Mouse (Mus musculus) ES-CJ7 (cell line): ENCODE results near the gene Catsperg1.
"Not testable (repeated sequence)": the region's sequence is repeated elsewhere in the genome, so short reads cannot be mapped to it uniquely, and the experiment has no call there.

Experiments
- DNase-seq: peaks from one replicate; pipeline ENCODE4 v3.0.0; 2011; ENCODE audit warnings: low read depth, low spot score

The Catsperg1 gene

DNA sequence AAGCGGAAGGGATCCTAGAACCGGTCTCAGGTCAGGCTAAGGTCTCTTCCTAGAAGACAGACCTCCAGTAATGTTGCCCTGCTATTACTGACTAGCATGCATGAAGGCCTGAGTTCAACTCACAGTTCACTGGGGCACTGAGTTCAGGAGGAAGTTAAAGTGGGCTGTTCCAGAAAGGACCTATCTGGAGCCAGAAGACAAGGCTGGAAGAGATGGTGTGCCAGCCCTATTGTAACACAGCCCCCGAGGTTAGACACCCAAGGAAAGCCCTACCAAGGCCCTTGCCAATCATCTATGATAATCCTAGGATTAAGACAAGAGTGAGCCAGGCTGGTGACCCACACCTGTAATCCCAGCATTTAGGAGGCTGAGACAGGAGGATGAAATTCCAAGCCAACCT lies 17.7 kb upstream of the Catsperg1 start:
- DNase-seq, result no peak

DNA sequence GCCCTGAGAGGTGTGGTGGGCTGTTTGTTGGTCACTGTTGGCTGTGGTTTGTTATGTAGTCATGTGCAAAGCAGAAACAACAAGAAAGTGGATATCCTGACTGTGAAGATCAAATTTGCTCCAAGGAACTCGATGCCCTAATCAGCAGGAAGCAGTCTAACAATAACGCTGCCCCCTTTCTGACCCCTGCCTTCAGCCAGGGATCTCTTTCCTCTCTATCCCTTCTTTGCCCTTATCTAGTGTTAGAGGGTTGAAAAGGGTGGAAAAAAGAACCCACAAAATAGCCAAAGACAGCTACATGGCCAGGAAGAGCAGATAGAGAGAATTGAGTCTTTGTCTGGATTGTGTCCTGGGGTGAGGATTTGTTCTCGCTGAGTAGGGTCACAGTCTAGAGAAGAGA lies 16.7 kb upstream of the Catsperg1 start:
- no peak for DNase-seq

DNA sequence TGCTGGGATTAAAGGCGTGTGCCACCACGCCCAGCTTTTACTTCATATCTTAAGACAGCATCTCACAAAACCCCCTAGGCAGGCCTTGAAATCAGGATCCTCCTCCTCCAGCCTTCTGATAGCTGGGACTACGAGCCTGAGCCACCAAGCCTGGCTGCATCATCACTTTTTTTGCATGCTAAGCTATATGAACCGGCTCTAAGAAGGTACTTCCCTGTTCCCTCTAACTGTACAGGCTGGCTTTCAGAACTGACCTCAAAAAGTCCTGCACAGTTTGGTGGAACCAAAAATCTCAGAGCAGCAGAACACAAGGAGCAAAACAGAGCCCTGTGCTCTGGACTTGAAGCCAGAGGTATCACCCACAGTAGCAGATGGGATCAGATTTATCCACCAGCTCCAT lies 14.4 kb upstream of the Catsperg1 start:
- DNase-seq, result no peak

DNA sequence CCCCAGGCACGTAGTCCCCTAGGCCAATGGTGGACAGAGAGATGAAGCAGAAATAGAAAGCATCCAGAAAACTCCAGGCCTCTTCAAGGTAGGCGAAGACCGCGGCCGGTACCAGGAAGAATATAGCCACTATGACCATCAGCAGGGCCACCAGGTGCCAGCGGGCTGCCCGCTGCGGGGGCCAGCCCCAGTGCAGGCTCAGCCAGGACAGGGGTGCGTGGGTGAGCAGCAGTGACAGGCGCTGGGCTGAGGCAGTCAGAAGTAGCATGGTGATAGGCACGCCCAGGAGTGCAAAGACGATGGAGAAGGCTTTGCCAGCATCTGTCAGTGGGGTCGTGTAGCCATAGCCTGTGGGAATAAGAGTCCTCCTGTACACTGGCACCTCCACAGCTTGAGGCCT lies 11.7 kb upstream of the Catsperg1 start:
- DNase-seq, result no peak

DNA sequence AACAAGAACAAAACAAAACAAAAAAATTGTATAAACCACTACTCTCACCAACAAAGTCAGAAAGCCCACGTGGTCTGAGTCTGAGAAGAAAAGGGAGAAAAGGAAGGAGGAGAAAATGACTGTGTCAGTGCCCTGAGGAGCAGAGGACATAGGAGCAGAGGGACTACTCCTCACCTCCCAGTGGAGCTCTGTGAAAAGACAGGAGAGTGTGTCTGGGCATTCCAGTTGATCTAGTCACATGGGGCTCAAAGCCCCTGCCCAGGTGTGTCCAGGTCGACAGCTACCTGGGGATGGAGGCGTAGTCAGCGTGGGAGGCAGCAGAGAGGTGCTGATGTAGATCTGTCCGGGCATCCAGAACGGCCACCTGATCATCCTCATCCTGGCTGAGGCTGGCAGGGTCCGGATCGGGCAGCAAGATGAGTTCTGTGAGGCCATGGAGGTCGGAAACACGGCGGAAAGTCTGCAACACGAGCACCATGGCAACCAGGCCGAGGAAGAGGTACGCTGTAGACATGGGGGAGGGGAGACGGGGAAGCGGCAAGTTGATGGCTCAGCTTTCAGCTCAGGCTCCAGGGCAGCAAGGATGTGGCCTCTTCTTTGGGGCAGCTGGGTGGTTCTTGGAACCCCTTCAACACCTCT lies 11.0 kb upstream of the Catsperg1 start:
- peak; percentile 49 for DNase-seq

DNA sequence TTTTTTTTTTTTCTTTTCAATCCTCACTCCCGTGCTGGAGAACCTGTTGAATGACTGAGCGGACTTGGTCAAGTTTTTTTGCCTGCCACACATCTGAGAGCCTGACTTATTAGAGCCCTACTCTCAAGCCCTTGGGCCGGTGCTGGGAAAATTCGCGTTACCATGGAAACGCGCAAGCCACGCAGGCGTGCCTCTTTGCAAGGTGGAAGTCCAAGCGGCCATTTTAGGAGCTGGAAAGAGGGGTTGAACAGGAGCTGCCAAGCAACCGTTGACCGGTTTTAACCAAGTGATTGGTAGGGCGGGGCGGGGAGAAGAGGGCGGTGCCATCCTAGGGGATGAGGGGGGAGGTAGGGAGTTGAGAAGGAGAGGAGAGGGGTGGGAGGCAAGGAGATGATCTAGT lies 1.0 kb upstream of the Catsperg1 start:
- DNase-seq, result peak; percentile 92

DNA sequence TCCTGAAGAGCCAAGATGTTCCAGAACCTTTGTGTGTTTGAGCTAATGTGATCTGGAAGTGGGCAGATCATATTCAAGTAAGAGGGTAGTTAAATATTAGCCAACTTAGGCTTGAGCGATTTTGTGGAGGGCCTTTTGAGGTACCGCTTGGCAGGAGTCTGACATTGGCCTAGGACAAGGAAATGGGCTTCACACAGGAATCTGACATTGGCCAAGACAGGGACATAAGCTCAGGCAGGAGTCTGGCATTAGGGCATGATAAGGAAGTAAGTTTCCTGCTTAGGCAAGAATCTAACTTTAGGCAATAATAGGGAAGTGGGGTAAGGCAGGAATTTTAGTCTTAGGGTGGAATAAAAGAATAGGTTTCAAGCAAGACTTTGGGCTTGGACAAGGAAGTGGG lies 401 bp upstream of the Catsperg1 start:
- no peak for DNase-seq

DNA sequence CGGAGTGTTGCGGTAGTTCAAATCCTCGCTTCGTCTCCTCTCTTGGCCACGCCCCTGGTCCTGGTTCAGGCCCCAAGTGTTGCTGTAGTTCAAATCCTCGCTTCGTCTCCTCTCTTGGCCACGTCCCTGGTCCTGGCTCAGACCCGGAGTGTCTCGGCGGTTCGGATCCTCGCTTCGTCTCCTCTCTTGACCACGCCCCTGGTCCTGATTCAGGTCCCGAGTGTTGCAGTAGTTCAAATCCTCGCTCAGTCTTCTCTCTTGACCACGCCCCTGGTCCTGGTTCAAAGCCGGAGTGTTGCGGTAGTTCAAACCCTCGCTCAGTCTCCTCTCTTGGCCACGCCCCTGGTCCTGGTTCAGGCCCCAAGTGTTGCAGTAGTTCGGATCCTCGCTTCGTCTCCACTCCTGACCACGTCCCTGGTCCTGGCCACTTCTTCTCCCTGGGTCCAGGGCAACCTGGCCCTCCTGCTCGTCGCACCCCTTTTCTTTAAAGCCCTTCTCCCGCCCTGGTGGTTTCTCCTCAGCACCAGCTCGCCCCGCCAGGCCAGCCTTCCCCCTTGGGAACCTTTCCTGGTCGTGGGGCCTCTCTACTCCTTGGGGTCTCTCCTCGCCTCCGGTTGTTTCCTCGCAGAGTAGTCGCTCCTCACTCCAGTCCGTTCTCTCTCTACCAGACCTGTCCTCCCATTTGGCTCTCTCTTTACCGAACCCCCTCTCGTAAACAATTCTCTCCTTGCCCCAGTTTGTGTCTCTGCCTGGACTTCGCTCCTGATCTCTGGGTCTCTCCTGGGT lies 867 bp downstream of the Catsperg1 start:
- DNase-seq, result not testable (repeated sequence)

DNA sequence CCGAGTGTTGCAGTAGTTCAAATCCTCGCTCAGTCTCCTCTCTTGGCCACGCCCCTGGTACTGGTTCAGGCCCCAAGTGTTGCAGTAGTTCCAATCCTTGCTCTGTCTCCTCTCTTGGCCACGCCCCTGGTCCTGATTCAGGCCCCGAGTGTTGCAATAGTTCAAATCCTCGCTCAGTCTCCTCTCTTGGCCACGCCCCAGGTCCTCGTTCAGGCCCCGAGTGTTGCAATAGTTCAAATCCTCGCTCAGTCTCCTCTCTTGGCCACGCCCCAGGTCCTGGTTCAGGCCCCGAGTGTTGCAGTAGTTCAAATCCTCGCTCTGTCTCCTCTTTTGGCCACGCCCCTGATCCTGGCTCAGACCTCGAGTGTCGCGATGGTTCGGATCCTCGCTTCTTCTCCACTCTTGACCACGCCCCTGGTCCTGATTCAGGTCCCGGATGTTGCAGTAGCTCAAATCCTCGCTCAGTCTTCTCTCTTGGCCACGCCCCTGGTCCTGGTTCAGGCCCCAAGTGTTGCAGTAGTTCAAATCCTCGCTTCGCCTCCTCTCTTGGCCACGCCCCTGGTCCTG lies 1.6 kb downstream of the Catsperg1 start:
- peak; percentile 89 for DNase-seq

DNA sequence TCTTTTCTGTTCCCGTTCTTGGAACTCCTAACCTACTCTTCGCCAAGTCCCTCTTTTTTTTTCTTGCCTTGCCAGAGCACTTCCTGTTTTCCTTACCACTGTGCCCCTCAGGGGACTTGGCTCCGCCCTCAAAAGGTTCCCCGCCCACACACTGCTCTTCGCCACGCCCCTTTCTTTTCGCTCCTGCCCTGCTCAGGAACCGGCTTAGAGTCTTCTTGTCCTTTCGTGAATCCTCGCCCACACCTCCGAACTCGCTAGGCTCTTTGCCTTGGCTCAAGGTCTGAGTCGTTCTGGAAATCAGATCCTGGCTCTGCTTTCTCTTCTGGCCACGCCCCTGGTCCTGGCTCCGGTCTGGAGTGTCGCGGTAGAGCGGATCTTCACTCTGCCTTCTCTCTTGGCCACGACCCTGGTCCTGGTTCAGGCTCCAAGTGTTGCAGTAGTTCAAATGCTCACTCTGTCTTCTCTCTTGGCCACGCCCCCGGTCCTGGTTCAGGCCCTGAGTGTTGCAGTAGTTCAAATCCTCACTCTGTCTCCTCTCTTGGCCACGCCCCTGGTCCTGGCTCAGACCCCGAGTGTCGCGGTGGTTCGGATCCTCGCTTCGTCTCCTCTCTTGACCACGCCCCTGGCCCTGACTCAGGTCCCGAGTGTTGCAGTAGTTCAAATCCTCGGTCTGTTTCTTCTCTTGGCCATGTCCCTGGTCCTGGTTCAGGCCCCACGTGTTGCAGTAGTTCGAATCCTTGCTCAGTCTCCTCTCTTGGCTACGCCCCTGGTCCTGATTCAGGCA lies 2.2 kb downstream of the Catsperg1 start:
- peak; percentile 91 for DNase-seq

DNA sequence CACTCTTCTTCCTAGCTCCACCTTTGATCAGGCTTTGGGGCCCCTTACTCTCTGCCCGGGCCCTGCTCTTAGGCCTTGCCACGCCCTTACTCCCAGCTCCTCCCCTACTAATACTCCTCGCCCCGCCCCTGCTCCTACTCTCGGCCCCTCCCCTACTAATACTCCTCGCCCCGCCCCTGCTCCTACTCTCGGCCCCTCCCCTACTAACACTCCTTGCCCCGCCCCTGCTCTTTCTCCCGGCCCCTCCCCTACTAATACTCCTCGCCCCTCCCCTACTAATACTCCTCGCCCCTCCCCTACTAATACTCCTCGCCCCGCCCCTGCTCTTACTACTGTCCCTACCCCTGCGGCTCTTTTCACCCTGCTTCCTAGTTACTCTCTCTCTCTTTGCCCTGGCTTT lies 2.8 kb downstream of the Catsperg1 start:
- peak; percentile 55 for DNase-seq

DNA sequence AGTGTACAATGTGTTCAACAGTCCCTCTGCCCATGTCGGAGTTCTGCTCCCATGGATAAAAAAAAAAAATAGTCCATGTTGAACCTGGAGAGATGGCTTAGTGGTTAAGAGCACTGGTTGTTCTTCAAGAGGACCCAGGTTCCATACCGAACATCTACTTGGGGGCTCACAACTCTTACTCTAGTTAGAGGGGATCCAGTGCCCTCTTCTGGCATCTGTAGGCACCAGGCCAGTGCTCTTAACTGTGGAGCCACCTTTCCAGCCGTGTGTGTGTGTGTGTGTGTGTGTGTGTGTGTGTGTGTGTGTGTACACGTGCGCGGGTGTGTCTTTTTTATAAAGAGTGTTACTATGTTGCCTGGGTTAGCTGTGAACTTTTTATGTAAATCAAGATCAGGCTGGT lies 11.3 kb downstream of the Catsperg1 start:
- no peak for DNase-seq

DNA sequence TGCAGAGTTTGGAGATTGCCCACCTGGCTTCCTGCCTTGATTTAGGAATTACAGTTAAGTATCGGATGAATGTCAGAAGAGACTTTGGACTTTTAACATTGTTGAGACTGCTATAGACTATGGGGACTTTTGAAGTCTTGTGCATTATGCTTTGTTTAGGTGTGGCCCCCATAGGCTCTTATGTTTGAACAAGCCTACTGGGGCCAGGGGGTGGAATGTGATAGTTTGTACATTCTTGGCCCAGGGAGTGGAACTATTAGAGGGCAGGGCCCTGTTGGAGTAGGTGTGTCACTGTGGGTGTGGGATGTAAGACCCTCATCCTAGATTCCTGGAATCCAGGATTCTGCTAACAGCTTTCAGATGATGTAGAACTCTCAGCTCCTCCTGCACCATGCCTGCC lies 19.6 kb downstream of the Catsperg1 start:
- DNase-seq, result not testable (repeated sequence)

DNA sequence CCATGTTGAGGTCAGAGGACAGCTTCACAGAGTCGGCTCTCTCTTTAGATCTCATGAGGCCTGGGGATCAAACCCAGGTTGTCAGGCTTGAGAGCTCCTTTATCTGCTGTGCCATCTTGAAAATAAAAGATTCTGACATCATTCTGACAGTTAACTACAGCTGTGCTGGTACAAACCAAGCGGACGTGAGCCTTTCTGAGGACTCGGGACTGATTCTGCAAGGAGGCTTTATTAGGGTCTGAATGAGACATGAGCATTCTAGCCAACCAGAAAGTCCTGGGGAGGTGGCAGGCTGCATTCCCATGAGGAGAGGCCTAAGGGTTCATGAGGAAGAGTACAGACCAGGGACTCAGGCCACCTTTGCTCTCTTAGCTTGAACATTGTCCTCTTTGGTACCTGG lies 32.5 kb downstream of the Catsperg1 start:
- not testable (repeated sequence) for DNase-seq

DNA sequence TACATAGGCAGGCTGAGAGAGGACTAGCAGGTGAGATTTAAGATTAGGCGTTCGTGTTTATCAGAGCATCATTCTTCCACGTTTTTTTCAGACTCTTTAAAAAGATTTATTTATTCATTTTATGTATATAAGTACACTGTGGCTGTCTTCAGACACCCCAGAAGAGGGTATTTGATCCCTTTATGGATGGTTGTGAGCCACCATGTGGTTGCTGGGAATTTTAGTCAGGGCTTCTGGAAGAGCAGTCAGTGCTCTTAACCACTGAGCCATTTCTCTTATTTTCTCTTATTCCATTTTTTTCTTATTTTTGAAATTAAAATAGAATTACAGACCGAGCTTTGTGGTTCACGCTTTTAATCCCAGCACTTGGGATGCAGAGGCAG lies 33.0 kb downstream of the Catsperg1 start:
- DNase-seq, result no peak

DNA sequence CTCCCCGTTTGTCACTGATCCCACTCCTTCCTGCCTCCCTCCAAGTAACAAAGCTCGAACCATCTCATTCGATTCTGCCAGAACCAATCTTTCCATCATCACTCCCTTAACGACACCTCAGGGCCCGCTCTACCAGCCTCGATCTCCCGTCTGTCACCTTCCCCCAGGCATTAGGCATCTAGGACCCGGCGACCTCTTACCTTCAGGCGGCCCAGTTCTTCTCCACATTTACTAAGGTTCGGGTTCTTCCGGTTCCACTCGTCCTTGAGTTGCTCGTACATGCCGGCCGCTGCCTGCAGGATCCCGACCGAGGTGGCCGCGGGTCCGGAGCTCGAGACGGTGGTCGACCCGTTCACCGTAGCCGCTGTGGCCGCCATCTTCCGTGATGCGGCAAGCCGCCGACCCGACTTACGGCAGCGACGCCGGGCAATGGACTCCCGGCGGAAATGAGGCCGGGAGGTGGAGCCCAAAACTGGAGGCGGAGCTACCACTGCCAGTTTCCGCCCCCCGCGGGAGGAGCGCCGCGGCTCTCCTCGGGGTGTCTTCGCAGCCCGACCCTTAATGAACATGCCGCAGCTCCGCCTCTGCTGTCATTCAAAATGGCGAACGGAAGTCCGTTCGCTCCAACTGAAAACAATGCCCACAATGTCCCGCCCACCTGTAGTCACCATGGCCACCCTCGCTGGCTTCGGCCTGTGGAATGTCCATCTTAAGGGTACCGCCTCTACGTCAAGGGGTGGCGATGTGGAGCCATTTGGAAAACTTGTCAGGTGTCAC lies 33.6 kb downstream of the Catsperg1 start, which contains the start of gene Psmd8:
Psmd8 (minus strand) TSS at position 625 of the 777 bp plus-strand sequence.
- peak; percentile 99 for DNase-seq

DNA sequence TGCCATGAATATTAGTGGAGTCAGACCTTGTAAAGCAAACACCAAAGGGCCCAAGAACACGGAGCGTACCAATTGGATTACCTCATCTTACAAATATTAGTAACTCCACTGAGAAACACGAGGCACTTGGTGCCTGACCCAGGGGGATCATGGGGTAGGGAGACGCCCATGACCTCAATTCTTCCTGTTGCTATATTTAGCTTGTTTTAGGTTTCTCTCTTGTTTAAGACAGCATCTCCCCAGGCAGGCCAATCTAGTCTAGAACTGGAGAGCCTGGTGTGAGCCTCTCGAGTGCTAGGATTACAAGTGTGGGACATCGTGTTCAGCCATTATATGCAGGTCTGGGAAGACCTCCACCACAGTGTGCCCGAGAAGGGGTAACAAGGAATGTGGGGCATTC lies 34.5 kb downstream of the Catsperg1 start:
- no peak for DNase-seq

DNA sequence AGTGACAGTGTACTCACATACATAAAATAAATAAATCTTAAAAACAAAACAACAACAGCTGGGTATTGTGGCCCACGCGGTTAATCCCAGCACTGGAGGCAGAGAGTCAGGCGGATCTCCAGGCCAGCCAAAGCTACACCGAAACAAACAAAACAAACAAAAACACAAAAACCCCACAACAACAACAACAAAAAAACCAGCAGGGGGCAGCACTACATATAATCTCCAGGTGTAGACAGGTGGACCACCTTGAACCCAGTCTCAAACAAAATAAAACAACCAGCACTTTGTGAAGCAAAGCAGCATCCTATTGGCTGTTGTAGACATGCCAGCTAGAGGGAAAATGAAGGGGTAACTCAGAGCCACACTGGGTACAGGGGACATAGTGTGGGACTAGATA lies 35.7 kb downstream of the Catsperg1 start:
- peak; percentile 59 for DNase-seq

DNA sequence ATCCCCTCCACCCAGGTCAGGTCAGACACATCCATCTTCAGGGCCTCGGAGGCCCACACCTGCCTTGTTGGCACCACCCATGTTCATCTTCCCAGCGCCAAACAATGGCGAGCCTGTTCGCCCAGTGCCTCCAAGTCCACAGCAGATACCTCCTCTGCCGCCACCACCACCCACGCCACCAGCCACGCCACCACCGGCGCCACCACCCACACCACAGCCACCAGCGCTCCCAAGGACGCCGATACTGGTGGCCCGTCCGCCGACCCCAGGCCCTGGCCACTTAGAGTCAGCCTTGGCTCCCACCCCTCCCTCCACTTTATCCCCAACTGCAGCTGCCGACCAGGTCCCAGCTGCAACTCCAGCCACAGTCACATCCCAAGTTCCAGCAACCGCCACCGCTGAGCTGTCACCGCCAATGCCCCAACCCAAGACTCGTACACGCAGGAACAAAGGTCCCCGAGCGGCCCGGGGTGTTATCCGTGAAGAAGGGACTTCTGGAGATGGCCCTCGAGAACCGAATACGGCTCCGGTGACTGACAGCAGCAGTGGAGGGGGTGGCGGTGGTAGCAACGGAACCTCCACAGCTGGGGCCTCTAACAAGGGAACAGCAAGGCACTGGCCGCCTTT lies 41.3 kb downstream of the Catsperg1 start:
- no peak for DNase-seq

DNA sequence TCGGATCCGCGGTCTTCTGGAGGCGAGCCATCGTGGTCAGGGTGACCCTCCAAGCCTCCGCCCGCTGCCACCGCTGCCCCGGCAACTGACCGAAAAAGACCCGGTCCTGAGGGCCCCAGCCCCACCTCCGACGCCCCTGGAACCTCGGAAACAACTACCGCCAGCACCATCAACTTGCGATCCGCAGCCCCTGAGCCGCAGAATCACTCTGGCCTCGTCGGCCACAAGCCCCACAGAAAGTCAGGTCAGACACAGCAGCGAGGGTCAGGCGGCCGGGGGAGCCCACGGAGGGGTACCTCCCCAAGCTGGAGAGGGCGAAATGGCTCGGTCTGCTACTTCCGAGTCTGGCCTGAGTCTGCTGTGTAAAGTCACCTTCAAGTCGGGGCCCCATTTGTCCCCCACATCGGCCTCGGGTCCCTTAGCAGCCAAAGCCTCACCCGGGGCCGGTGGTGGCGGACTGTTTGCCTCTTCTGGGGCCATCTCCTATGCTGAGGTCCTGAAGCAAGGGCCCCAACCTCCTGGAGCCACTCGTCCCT lies 42.2 kb downstream of the Catsperg1 start:
- no peak for DNase-seq
